Mouse (Mus musculus): ENCODE measurements around the gene Pum1.
A peak's percentile ranks its signal among the peaks of the same experiment; 100 is the strongest.

Pum1 gene

DNA sequence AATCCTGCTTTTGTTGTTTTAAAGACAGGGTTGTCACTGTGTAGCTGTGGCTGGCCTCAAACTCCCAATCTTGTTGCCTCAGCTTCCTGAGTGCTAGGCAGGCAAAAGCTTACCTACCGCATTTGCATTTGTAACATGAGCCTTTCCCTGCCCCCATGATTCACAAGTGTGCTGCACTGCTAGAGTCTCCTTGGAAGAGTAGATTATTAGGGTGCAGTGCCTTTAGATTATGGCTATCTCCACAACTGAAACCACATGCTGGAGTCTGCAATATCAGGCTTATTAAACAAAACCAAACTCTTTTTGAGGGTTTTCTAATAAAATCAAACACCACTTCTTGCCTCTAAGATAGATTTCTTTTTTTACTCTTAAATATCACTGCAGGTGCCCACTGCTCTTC, 59.5 kb downstream of the Pum1 start:
- no peak for DNase-seq (ENCODE audit: low read depth, low spot score)

DNA sequence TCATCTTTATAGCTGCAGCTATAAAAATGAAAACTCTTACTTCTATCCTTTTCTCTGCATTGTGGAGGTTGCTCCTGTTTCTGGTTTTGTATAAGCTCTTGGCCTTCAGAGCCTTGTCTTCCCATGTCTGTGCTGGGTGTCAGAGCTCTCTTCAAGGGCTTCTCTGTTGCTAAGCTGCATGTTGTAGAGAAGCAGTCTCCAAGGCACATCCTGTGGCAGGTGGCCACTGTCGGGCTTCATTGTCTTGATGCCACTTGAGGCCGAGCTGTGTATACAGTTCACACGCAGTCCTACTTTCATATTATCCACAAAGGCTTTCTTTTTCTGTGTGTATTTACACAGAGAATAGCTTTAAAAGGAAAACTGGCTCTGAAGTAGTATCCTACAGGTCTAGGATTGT, 63.0 kb downstream of the Pum1 start:
- no peak for DNase-seq (ENCODE audit: low read depth, low spot score)

DNA sequence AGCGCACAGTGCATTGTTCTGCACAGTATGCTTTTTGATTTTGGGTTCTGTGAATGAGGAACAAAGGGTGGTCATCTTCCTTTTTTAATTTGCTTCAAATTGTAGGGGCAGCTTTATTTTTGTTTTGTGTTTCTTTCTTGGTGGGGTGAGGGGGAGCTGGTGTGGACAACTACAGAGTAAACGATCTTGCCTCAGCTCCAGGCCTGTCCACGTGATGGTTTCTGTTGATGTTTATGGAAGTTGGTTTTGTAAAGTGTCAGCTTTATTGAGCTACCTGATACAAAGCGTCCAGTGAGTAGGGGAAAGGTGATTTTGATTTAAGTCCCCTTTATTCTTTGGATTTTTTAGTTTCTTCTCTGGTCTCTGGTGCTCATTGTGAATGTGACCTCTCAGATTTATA, 72.8 kb downstream of the Pum1 start:
- no peak for DNase-seq (ENCODE audit: low read depth, low spot score)

DNA sequence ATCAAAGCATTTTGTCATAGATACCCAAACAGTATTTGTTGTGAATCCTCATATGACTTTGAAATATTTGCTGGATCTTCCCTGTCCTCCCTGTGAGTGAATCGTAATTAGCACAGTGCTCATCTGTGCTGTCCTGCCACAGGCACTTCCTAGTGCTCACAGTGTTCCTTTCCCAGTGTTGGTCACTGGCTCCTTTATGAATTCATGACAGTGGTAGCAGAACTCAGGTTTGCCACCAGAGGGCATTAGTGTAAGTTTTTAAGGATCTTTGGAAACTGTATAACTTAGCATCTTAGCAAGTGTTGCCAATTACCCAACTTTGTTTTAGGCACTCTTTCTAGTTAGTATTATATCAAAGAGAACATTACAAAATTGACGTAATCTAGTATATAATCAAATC, 75.4 kb downstream of the Pum1 start:
- DNase-seq (ENCODE audit: low read depth, low spot score), result peak; percentile 36

DNA sequence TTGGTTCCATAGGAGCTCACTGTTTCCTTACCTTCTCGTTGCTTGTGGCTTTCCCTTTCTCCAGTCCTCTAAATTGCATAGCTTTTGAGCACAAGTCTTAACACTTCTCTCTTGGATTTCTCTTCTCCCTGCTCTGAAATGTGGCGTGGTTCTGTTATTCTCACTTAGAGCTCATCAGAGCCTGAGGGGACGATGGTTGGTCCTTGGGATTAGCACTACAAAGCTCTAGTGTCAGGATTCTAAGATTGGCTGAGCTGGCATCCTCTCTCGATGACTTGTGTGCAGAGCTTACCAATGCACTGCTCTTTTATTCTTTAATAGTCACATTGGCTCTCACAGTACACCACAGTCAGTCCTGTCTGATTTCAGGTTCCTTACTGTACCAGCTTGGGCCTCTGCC, 80.9 kb downstream of the Pum1 start:
- no peak for DNase-seq (ENCODE audit: low read depth, low spot score)

DNA sequence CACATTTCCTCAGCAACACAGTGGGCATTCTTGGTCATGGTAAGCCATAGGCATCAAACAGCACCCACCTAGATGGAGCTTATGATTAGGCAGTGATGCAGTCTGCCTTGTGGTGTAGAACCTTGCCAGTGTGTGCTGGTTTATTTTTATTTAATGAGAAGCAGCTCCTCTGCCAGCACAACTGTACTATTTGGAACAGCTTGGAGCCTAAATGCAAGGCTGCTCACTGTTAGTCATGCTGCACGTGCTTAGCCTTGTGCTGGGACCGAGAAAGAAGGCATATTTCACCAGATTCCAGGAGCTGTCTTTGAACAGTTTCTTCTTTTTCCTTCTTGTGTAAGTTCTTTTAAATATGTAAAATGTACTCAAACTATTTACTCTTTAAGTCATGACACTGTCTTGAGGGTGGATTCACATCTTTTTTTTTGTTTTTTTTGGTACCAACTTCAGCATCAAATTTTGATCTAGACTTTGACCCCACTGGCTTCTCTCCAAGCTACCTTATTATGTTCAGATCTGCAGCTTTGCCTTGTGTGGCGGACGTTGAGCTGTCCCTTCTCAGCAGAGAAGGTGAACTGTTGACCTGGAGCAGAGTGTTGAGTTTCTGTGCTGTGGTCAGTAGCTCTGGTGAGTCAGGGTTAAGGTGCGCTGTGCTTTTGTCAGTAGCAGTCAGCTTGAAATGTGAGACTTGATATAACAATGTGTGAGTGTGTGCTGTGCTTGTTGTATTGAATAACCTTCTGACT, 82.6 kb downstream of the Pum1 start:
- DNase-seq (ENCODE audit: low read depth, low spot score), result no peak

DNA sequence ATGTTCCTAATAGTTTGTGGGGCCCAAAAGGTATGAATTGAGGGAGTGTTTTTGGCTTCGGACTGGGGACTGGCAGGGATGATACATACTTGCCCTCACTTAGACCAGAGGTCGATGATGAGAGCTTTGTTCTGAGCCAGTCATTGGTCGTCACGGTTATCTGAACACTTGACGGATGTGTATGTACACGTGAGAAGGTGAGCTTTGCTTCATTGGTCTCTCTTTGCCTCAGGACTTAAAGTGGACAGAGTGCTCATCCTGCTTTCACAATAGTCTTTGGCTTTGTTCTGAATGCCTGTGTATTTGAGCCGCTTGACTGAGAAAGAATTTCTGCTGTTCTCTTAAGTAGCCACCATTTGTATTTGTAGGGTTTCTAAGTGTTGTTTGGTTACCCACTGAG, 86.4 kb downstream of the Pum1 start:
- DNase-seq (ENCODE audit: low read depth, low spot score), result no peak

DNA sequence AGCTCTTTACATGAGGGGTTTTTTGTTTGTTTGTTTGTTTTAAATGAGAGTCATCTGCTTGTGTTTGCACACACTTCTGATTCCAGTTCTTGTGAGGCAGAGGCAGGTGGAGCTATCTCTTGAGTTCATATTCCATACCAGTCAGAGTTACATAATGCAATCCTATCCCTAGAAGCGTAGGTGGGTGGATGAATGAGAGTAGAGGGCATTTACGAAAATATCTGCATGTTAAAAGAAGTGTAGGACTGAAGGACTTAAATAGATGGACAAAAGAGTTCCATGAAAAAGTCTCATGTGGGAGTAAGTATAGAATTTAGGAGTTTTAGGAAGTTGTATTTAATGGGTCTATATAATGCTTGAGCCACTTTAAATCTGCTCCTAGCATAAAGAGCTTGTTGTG, 88.8 kb downstream of the Pum1 start:
- DNase-seq (ENCODE audit: low read depth, low spot score), result no peak

DNA sequence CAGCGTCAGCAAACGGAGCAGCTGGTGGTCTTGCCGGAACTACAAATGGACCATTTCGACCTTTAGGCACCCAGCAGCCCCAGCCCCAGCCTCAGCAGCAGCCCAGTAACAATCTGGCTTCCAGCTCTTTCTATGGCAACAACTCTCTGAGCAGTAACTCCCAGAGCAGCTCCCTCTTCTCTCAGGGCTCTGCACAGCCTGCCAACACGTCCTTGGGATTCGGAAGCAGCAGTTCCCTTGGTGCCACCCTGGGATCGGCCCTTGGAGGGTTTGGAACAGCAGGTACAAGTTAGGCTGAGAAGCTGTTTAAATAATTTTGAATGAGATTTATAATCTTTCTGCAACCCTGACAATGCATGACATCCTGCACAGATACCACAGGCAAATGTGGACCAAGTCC, 89.5 kb downstream of the Pum1 start:
- no peak for DNase-seq (ENCODE audit: low read depth, low spot score)

DNA sequence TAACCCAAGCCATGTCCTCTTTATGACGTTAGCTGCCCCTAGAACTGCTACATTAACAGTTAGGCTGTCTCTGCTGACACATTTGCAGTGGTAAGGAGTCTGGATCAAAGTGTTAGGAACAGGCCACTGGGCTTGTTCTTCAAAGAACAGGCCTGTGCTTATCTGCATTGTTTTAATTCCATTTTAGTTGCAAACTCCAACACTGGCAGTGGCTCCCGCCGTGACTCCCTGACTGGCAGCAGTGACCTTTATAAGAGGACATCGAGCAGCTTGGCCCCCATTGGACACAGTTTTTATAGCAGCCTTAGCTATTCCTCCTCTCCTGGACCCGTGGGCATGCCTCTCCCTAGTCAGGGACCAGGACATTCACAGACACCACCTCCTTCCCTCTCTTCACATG, 90.6 kb downstream of the Pum1 start:
- no peak for DNase-seq (ENCODE audit: low read depth, low spot score)

DNA sequence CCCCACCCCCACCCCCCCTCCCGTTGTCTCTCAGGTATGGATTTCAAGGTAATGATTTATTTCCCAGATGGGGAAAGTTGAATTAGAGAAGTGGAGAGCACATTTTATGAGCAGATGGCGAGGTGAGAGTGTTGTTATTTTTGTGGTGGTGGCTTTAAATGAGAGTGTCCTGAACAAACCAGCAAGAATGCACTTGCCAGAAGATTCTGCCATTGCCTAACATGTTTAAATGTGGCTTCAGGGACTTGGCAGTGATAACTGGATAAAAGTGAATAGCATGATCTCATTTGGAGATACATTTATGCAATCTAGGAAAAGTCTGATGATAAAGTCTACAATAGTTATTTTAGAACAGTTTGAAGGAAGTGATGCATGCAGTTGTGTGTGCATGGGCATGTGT, 91.7 kb downstream of the Pum1 start:
- DNase-seq (ENCODE audit: low read depth, low spot score), result no peak

DNA sequence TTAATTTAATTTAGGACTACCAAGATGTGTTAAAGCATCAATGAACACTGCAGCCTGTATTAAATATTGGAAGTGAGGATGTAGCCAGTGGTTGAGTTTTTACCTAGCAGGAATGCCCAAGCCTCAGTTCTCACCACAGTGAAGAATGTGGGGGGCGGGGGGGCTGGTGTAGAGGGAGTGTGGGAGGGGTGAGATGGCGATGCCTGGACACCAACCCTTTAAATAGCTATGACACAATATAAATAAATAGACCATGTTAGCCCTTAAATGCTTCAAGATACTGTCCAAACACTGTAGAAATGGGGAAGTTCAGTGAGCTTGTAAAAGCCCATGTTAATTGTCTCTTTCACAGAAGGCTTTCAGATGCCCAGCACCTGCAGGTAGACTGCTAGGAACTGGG, 96.8 kb downstream of the Pum1 start:
- DNase-seq (ENCODE audit: low read depth, low spot score), result no peak

DNA sequence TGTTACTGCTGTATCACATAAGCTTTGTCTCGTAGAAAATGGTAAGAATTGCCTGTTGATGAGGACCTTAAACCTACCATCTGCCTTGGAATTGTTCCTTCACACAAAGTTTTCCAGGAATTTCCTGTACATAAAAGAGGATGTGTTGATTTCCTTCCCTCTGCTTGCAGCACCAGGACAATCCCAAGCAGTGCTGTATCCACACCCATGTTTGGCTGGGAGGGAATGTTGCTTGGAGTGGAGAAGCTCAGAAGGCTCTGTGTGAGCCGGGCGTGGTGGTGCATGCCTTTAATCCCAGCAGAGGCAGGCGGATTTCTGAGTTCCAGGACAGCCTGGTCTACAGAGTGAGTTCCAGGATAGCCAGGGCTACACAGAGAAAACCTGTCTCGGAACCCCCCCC, 98.7 kb downstream of the Pum1 start:
- DNase-seq (ENCODE audit: low read depth, low spot score), result no peak

DNA sequence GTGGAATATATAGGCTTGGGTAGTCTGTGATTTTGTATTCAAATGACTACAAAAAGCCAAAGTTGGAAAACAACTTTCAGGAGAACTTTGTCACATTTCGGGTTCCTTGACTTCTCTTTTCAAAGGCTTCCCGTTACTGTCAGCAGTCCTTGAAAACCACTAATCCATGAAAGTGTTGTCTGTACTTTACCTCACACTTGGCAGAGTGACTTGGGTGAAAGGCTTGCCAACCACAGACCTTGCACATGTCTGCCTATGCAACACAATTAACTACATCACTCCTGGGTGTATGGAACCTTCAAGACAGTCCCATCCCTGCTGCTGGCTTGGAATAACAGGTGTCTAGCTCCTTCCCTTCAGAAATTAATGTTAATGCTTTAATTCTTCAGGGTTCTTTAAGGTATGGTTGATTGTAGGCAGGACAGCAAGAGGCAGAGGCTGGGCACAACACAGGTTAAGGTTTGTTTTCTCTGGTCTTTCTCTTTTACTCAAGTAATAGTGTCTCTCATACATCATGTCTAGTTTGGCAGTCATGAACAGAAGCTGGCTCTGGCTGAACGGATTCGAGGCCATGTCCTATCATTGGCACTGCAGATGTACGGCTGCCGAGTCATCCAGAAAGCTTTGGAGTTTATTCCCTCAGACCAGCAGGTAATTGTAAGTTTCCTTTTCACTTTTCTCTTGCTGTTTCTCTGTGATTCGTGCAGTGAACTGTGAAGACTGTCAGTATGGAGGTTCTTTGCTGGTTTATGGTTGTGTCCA, 102.5 kb downstream of the Pum1 start:
- DNase-seq (ENCODE audit: low read depth, low spot score), result no peak

DNA sequence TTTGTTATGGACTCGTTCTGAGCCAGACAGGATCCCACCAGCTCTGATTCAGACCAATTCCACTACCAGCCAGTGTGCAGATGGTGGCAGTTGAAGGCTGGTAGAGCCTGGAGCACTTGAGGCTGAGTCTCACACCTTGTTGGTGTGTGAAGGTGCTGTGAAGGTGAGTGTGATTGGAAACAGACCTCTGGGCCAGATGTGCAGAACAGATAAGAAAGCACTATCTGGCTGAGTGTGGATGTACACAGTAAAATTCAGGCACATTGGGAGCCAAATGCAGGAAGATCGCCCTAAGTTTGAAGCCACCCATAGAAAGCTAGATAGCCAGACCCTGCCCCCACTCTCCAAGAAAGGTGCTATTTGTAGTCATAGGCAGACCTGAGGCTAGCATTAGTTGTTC, 103.3 kb downstream of the Pum1 start:
- DNase-seq (ENCODE audit: low read depth, low spot score), result no peak

DNA sequence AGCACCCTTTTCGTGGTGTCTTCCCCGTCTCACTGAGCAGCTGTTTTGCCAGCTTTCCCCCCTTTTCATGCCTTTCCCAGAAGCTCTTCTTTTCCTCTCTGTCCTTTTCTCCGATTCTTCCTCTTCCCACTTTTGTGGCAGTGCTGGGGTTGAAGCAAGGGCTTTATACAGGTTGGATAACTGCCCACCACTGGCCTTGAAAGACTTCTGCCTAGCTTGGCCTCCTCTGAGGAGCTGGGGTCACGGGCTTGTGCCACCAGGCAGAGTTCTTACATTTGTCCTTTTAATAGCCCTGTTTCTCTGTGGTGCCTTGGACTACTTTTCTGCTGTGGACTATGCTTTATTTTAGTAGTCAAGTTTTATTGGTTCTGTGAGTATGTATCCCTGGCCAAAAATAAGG, 103.8 kb downstream of the Pum1 start:
- DNase-seq (ENCODE audit: low read depth, low spot score), result no peak

DNA sequence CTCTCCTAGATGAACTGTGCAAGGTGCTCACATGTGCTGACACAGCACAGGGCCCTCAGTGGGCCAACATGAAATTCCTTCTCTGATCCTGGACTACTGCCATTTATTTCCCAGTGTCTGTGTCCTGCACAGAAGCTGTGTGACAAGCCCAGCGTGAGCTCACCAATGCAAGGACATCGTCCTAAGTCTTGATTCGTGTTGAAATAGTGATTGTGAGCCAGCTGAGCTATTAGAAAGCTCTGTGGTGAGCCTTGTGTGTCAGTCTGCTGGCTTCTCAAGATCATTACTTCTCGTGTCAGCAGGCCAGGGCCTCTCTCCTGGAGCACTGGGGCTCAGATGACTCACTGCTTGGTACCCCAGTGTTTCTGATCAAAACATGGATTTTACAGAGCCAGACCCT, 110.8 kb downstream of the Pum1 start:
- DNase-seq (ENCODE audit: low read depth, low spot score), result no peak

DNA sequence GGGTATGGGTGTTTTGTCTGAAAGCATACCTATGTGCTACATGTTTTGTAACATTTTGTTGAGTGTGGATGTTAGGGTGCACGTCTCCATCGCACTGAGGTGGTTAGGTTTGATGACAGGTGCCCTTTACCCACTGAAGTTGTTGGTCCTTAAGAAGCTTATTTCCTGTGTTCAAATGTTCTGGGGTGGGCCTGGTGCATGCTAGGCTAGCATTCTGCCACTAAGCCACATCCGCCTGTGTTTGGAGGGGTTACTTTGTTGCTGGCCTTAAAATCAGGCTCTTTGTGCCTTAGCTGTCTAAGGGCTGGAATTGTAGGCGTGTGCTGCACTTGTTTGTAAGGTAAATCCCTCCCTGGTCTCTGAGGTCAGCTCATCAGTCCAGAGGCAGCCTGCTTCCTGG, 111.7 kb downstream of the Pum1 start:
- DNase-seq (ENCODE audit: low read depth, low spot score), result peak; percentile 66

DNA sequence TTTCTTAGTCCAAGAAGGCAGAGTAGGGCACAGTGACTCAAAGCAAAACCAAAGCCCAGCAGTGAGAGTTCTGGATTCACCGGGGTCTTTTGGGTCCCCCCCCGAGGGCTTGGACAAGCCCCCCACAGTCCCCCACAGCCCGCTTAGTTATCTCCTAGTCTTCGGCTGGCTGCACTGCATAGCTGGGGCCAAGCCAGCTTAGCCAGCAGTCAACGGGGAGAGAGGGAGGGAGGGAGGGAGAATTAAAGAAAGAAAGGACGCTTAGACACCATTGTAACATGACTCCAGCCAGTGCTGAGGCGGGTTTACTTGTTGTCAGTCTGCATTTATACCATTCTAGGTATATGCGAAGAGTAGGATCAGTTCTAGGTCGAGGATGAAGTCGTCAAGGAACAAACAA, 114.5 kb downstream of the Pum1 start:
- DNase-seq (ENCODE audit: low read depth, low spot score), result no peak

DNA sequence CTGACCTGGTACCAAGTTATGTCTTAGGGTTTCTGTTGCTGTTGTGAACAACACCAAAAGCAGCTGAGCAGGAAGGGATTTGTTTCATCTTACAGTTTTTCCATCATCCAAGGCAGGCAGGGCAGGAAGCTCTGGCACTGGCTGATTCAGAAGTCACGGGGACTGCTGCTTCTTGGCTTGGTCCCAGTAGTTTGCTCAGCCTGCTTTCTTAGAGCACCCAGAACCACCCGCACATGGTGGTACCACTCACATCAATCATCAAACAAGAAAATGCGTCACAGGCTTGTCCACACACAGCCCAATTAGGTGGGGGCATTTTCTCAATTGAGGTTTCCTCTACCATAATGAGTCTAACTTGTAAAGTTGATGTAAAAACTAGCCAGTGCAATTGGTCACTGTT, 115.9 kb downstream of the Pum1 start:
- no peak for DNase-seq (ENCODE audit: low read depth, low spot score)

DNA sequence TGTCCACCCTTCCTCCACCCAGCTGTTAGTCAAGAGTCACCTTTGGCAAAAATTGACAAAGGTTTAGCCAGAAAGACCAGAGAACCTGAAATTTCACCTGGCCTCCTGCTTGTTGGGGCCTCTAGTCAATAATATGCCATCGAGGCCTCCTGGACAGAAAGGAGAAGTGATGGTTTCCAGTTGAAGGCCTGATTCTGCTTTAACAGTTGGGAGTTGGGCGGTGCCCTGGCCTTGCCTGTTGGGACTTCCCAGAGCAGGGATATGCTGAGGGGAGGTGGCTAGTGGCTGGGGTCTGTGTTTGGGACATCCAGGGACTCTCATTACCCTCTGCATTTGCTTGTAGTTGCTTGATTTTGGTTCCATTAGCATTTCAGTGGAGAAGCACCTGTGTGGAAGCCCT, 119.4 kb downstream of the Pum1 start:
- no peak for DNase-seq (ENCODE audit: low read depth, low spot score)

DNA sequence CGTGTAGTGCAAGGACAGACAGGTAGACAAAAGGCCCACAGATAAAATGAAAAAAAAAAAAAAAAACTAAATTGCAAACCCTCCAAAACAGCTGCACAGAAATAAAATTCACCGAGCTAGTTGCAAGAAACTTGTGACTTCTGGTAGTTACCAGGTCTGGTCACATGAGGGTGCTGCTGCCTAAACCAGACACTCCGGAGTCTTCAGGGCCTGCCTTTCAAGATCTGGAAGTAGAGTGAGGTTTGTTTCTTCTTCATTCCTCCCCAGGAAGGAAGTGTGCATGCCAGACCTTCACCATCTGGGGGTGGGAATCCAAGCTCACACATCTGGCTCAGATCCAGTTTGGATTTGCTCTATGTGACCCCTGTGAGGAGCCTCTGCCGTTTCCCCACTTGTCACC, 121.6 kb downstream of the Pum1 start:
- peak; percentile 63 for DNase-seq (ENCODE audit: low read depth, low spot score)

DNA sequence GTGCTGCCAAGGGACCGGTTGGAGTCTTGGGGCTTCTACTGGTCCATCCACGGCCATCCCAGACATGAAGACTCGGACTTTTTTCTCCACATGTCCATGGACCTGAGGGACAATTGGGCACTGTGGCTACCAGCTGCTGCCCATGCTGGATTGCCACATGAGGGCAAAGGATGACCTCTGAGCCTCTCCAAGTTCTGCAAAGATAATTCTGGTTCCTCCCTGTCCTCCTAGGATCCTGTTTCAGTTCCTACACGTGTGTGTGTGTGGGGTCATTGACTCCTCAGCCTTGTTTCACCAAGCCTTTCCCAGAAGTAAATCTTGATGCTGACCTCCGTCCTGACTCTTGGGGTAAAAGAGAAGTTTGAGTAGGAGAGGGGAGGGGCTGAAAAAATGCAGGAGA, 124.4 kb downstream of the Pum1 start:
- DNase-seq (ENCODE audit: low read depth, low spot score), result no peak

DNA sequence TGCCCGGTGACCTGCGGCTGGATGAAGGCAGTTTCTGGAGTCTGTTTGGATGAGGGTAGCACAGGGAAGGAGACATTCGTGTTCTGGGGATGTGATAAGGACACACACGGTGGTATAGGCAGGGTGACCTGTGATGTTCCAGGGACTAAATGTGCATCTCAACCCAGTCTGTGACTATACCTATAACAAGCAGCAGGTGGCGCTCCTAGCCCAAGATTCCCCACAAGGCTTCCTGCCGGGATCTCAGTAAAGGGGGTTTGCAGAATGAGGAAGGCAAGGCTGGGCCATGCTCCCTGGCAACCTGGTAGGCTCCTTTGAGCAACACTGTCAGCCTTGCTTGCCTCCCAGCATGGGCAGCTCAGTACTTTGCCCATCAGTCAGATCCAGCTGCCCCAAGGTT, 127.1 kb downstream of the Pum1 start:
- peak; percentile 70 for DNase-seq (ENCODE audit: low read depth, low spot score)

Data from CD4-positive helper T cell, adult 2 months (primary cell).